Mouse (Mus musculus) frontal cortex, adult (tissue): ENCODE data around the gene St6galnac4.

Source experiments
- ATAC-seq: cut with Nextera tagmentation; 2 replicates; pipeline ENCODE4 v1.9.2; 2017; ENCODE audit warnings: mild to moderate bottlenecking, moderate library complexity, mixed read lengths; ENCODE audit not compliant: low TSS enrichment

The St6galnac4 gene

DNA sequence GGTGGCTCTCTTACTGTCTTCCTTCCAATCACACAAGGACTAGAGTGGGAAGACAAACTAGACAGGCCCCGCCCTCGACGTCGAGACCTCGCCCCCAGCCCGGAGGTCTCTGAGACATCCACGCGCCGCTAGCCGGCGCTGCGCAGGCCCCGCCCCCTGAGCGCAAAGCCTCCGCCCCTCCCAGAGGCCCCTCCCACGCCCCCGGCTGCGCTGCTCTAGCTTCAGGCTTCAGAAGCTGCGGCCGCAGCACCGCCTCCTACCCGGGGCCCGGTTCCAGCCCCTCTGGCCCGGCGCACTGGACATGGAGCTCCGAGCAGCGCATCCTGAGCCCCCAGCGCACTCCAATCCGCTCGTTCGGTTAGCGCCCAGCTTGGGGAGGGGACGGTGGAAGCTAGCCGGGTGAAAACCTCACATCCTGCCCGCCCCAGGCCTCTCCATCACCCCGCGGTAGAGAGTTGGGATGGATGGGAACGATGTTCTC is at the start of gene St6galnac4:
Gene St6galnac4 (plus strand): TSS at position 225 of the 481 bp plus-strand sequence.
- peak; percentile 66 for ATAC-seq

DNA sequence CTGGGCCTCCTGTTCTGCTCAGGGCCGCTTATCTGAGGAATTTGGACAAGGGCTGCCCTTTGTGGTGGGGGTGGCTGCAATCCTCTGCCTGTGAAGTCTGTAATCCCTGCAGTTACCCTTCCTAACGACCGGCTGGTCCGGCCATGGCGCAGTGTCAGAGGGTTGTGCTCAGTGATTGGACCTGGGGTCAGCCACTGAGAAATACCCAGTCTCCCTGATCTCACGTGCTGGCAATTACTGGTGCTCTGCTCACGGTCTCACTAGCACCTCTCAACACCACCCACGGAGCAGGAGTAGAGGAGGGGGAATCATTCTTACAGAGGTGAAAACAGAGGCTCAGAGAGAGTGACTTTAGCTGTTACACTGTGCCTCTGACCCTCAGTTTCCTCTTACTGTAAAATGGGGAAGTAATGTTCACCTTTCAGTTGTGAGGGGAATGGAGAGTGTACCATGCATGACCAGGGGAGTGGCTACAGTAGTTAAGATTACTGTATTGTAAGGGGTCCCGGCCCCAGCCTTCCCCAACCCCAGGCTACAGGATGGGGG is 49.5 kb upstream of the St6galnac4 start:
- no peak for ATAC-seq

- no peak for ATAC-seq
Observed at GRCm38 (mm10) chr2:32537941-32538340, 49.0 kb upstream of the St6galnac4 start.

- no peak for ATAC-seq
Observed at GRCm38 (mm10) chr2:32538461-32538860, 48.4 kb upstream of the St6galnac4 start.

GRCm38 (mm10) chr2:32539452-32539981 is 47.4 kb upstream of the St6galnac4 start:
- ATAC-seq, result no peak

- ATAC-seq, result no peak
Observed at GRCm38 (mm10) chr2:32541333-32541908, 45.5 kb upstream of the St6galnac4 start.

GRCm38 (mm10) chr2:32541986-32542573 is 44.8 kb upstream of the St6galnac4 start:
- no peak for ATAC-seq

- ATAC-seq, result no peak
Observed at GRCm38 (mm10) chr2:32543031-32543449, 43.9 kb upstream of the St6galnac4 start.

DNA sequence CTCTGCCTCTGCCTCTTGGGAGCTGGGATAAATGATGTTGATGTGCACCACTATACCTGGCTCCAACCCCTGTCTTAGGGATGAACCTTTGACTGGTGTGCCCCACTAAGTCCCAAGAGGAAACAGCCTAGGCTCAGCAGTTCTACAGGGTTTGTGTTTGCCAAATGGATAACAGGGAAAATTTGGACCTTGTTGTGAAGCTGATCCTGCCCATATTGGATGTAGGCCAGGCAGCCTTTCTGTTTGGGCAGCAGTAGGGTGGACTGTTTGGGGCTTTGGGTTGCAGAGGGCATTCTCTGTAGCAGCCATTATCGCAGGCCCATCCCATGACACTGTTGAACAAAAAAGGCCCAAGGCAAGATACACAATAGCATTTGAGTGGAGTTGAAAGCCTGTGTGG is 39.9 kb upstream of the St6galnac4 start:
- no peak for ATAC-seq

- no peak for ATAC-seq
Observed at GRCm38 (mm10) chr2:32547380-32547779, 39.5 kb upstream of the St6galnac4 start.

GRCm38 (mm10) chr2:32547964-32548739 is 38.7 kb upstream of the St6galnac4 start:
- no peak for ATAC-seq

DNA sequence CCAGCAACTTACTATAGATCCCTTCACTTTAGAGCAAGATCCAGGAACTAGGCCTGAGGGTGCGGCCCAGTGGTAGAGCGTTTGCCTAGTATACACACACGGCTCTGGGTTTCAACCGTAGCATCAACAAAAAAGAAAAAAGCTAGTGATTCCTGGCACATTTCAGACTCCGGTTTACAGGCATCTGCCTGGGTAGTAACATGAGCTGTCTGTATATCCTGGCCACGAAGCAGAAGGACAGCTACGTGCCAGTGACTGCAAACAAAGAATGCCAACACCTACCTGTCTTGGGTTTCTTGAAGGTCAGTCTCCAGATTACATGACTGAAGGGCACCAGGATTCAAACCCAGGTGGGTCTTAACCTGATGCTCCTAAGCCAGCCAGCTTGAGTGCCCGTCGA is 37.7 kb upstream of the St6galnac4 start:
- no peak for ATAC-seq

- peak; percentile 45; the same call in 1 of the 2 replicates for ATAC-seq
Observed at GRCm38 (mm10) chr2:32549764-32550163, 37.1 kb upstream of the St6galnac4 start.

DNA sequence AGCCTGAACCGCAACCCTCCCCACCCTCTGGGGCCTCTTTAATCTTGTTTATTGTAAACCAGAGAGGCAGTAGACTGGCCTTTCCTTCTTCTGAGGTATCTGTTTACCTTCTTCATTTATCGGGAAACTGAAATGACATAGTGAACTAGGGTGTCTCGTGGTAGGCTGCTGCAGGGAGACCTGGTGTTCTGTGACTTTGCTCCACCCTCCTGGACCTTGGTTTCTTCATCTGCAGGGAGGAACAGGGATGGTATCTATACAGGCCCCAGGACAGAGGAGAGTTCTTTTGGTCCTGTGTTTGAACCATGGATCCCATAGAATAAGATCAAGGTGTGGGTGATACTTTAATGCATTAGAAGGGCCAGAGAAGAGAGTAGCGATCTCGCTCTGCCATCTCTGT is 35.7 kb upstream of the St6galnac4 start:
- ATAC-seq, result no peak

- no peak for ATAC-seq
Observed at GRCm38 (mm10) chr2:32553592-32554148, 33.2 kb upstream of the St6galnac4 start.

DNA sequence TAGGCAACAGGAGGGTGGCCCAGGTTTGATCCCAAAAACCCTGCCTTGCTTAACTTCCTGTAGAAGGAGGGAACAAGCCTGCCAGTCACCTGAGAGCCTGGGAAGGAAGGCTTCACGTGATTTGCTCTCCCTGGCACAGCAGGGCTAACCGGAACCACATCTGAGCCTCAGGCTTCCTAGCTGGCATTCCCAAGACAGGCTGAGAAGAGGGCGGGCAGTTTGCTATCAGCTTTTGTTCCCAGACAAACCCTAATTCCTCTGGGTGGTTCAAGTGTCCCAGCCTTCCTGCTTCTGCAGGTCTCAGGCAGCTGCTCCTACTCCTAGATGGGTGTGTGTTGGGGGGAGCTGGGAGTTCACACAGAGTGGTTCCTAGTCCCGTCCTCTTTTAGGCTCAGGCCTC is 31.4 kb upstream of the St6galnac4 start:
- no peak for ATAC-seq

GRCm38 (mm10) chr2:32556019-32556418 is 30.9 kb upstream of the St6galnac4 start:
- no peak for ATAC-seq

- ATAC-seq, result peak; percentile 73
Observed at GRCm38 (mm10) chr2:32559570-32559969, 27.3 kb upstream of the St6galnac4 start.

DNA sequence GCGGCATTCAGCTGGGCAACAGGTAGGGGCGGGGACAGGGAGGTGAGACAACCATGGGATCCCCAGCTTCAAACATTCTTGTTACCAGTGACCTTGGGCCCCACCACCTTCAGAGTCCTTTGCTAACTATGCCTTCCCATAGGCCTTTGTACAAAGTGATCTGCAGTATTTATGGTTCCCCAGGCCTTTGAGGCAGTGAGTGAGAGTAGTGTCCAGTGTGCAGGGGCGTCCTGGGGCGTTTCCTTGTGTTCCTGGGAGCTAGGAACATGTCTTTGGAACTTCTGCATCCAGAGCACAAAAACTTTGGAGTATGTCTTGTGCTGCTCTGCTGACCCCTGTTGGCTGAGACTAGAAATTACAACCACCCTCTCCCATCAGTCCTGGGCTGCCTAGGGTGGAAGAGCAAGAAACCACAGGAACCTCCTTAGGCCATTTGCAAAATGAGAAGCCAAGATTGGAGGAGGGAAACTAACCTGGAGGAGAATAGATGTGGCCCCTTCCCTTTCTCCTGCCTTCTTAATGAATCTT is 20.3 kb upstream of the St6galnac4 start:
- ATAC-seq, result peak; percentile 28; the same call in 1 of the 2 replicates

GRCm38 (mm10) chr2:32568149-32568548 is 18.7 kb upstream of the St6galnac4 start:
- ATAC-seq, result no peak

GRCm38 (mm10) chr2:32568941-32569340 is 18.0 kb upstream of the St6galnac4 start:
- no peak for ATAC-seq
